Mouse (Mus musculus) brain, embryonic 14.5 days (tissue): ENCODE results near the gene Ffar2.

ENCODE experiments used
- CTCF ChIP-seq: fragments of 200-500 bp; IDR thresholded peaks from 2 replicates; pipeline ENCODE4 v1.5.1; 2012; ENCODE audit warnings: inconsistent platforms, mild to moderate bottlenecking, moderate library complexity, borderline replicate concordance; ENCODE audit not compliant: insufficient read depth, insufficient read length; ENCODE audit errors: extremely low read depth
- POLR2A ChIP-seq: fragments of 200-500 bp; IDR thresholded peaks from 2 replicates; pipeline ENCODE4 v1.6.1; 2012; ENCODE audit warnings: mild to moderate bottlenecking, inconsistent platforms, borderline replicate concordance; ENCODE audit not compliant: poor library complexity, insufficient read depth, insufficient read length, severe bottlenecking; ENCODE audit errors: extremely low read depth

- TF ChIP-seq CTCF (no peak), POLR2A (no peak)
Measured at GRCm38 (mm10) chr7:30840306-30840705, 16.7 kb upstream of the Ffar2 start.
